In genomic region chr19:46533525-46533924, GRCm38 (mm10) we compare ENCODE assay signal across 9 mouse cellular contexts. TPM values are rescaled to one million over a fixed set of nuclear protein-coding genes. Genes with fewer than 3 reads are reported as not detected.
DNase-seq lines count a peak whose midpoint lies in the region; ATAC-seq lines count a peak whose summit lies in the region.
"Had no signal": no experiment of that assay in that cellular context is flagged by ENCODE, and none has a peak within 500 bp of the region (broad histone marks: within the 10 kb centered on the region; RNA-seq: fewer than 3 reads in every experiment).

No protein-coding gene starts in this region.

- H3K4me3 ChIP-seq in kidney, embryonic 15.5 days (replicated peaks): no peak overlapping the region
- no peak overlapping the region for H3K4me3 ChIP-seq in embryonic facial prominence, embryonic 15.5 days (replicated peaks)
- H3K4me3 ChIP-seq in hindbrain, embryonic 16.5 days (ENCODE audit: low read length): no peak overlapping the region
- no peak overlapping the region for H3K4me3 ChIP-seq in neural tube, embryonic 13.5 days

- WGBS in kidney, embryonic 15.5 days: 30% methylated on average over 5 of the region's 5 CpGs
- 68% methylated on average over 5 of the region's 5 CpGs for WGBS in embryonic facial prominence, embryonic 15.5 days
- 66% methylated on average over 5 of the region's 5 CpGs for WGBS in hindbrain, embryonic 16.5 days
- 50% methylated on average over 5 of the region's 5 CpGs for WGBS in neural tube, embryonic 13.5 days

- peaks cover 5% of the 10 kb centered on the region; the same call in 1 of the 2 replicates for H3K36me3 ChIP-seq in kidney, embryonic 15.5 days
- peaks cover 5% of the 10 kb centered on the region; the same call in 1 of the 2 replicates for H3K36me3 ChIP-seq in embryonic facial prominence, embryonic 15.5 days
- no peaks in the 10 kb centered on the region for H3K36me3 ChIP-seq in hindbrain, embryonic 16.5 days (ENCODE audit: control insufficient read depth, insufficient read depth, low read length)
- H3K36me3 ChIP-seq in neural tube, embryonic 13.5 days: peaks cover 10% of the 10 kb centered on the region

- H3K9me3 ChIP-seq in kidney, embryonic 15.5 days (replicated peaks): no peaks in the 10 kb centered on the region
- no peaks in the 10 kb centered on the region for H3K9me3 ChIP-seq in embryonic facial prominence, embryonic 15.5 days (replicated peaks)
- no peaks in the 10 kb centered on the region for H3K9me3 ChIP-seq in hindbrain, embryonic 16.5 days (ENCODE audit: control insufficient read depth, low read length)
- H3K9me3 ChIP-seq in neural tube, embryonic 13.5 days: no peaks in the 10 kb centered on the region

- no peak overlapping the region for H3K9ac ChIP-seq in kidney, embryonic 15.5 days
- no peak overlapping the region for H3K9ac ChIP-seq in embryonic facial prominence, embryonic 15.5 days
- no peak overlapping the region for H3K9ac ChIP-seq in hindbrain, embryonic 16.5 days (ENCODE audit: low read depth, low read length)
- H3K9ac ChIP-seq in neural tube, embryonic 13.5 days: peak overlapping the region; percentile 19; the same call in 1 of the 2 replicates

- H3K4me2 ChIP-seq in kidney, embryonic 15.5 days: no peak overlapping the region
- H3K4me2 ChIP-seq in embryonic facial prominence, embryonic 15.5 days (replicated peaks): no peak overlapping the region
- no peak overlapping the region for H3K4me2 ChIP-seq in hindbrain, embryonic 16.5 days (ENCODE audit: low read length)
- H3K4me2 ChIP-seq in neural tube, embryonic 13.5 days: no peak overlapping the region

- H3K27me3 ChIP-seq in kidney, embryonic 15.5 days: no peaks in the 10 kb centered on the region
- H3K27me3 ChIP-seq in embryonic facial prominence, embryonic 15.5 days: no peaks in the 10 kb centered on the region
- H3K27me3 ChIP-seq in hindbrain, embryonic 16.5 days (replicated peaks; ENCODE audit: control insufficient read depth, insufficient read depth, low read length): no peaks in the 10 kb centered on the region
- no peaks in the 10 kb centered on the region for H3K27me3 ChIP-seq in neural tube, embryonic 13.5 days

- peaks cover 74% of the 10 kb centered on the region for H3K4me1 ChIP-seq in kidney, embryonic 15.5 days
- H3K4me1 ChIP-seq in embryonic facial prominence, embryonic 15.5 days: peaks cover 54% of the 10 kb centered on the region
- peaks cover 48% of the 10 kb centered on the region for H3K4me1 ChIP-seq in hindbrain, embryonic 16.5 days (ENCODE audit: control insufficient read depth, insufficient read depth, low read depth, low read length)
- H3K4me1 ChIP-seq in neural tube, embryonic 13.5 days (replicated peaks): peaks cover 66% of the 10 kb centered on the region

- DNase-seq in kidney, postnatal 36 days: no peak
- DNase-seq in thymus, postnatal 25 days: no peak
- DNase-seq in retina, postnatal 1 day: no peak
- DNase-seq: cerebellum, postnatal 14 days; lung, postnatal 10 days had no signal

- no peak for ATAC-seq in kidney, embryonic 15.5 days (replicated peaks; ENCODE audit: low FRiP score)
- ATAC-seq in embryonic facial prominence, embryonic 15.5 days (ENCODE audit: insufficient number of reproducible peaks, low FRiP score, low TSS enrichment, low read depth): no peak
- ATAC-seq in hindbrain, embryonic 16.5 days: no peak
- ATAC-seq in neural tube, embryonic 13.5 days (ENCODE audit: low read depth): no peak

- H3K27ac ChIP-seq in kidney, embryonic 15.5 days: peak overlapping the region; percentile 96
- H3K27ac ChIP-seq in embryonic facial prominence, embryonic 15.5 days (replicated peaks): peak overlapping the region; percentile 61; the same call in 1 of the 2 replicates
- H3K27ac ChIP-seq in hindbrain, embryonic 16.5 days (ENCODE audit: low read depth, low read length): 0 out of 2 replicates have a peak overlapping the region, but pooled peaks have one; percentile 27
- H3K27ac ChIP-seq in neural tube, embryonic 13.5 days (replicated peaks): peak overlapping the region; percentile 67

RNA-seq across cellular contexts. Expression of gene Trim8, which starts 32.0 kb away (rescaled TPM):
- 24.6 and 28.7 TPM in 2 replicates for polyA plus RNA-seq in kidney, embryonic 15.5 days (2015; fragmentation: Nextera tagmentation; extraction: Ambion mirVana)
- polyA plus RNA-seq in embryonic facial prominence, embryonic 15.5 days (2015; fragmentation: Nextera tagmentation; extraction: Ambion mirVana): 20.7 and 21.7 TPM in 2 replicates
- 23.4 and 27.6 TPM in 2 replicates for polyA plus RNA-seq in hindbrain, embryonic 16.5 days (2015; fragmentation: Nextera tagmentation; extraction: Ambion mirVana)
- polyA plus RNA-seq in neural tube, embryonic 13.5 days (2015; fragmentation: Nextera tagmentation; extraction: Ambion mirVana): 26.5 and 30.4 TPM in 2 replicates

RNA-seq across cellular contexts. Expression of gene Arl3, which starts 39.5 kb away (rescaled TPM):
- 143 and 145 TPM in 2 replicates for polyA plus RNA-seq in kidney, embryonic 15.5 days (2015; fragmentation: Nextera tagmentation; extraction: Ambion mirVana)
- polyA plus RNA-seq in embryonic facial prominence, embryonic 15.5 days (2015; fragmentation: Nextera tagmentation; extraction: Ambion mirVana): 149 TPM in 2 replicates
- 211 and 247 TPM in 2 replicates for polyA plus RNA-seq in hindbrain, embryonic 16.5 days (2015; fragmentation: Nextera tagmentation; extraction: Ambion mirVana)
- polyA plus RNA-seq in neural tube, embryonic 13.5 days (2015; fragmentation: Nextera tagmentation; extraction: Ambion mirVana): 208 and 217 TPM in 2 replicates

RNA-seq across cellular contexts. Expression of gene Sfxn2, which starts 39.6 kb away (rescaled TPM):
- polyA plus RNA-seq in kidney, embryonic 15.5 days (2015; fragmentation: Nextera tagmentation; extraction: Ambion mirVana): 32.9 and 33.0 TPM in 2 replicates
- 21.8 and 21.9 TPM in 2 replicates for polyA plus RNA-seq in embryonic facial prominence, embryonic 15.5 days (2015; fragmentation: Nextera tagmentation; extraction: Ambion mirVana)
- 9.9 and 10.5 TPM in 2 replicates for polyA plus RNA-seq in hindbrain, embryonic 16.5 days (2015; fragmentation: Nextera tagmentation; extraction: Ambion mirVana)
- 10.6 and 12.9 TPM in 2 replicates for polyA plus RNA-seq in neural tube, embryonic 13.5 days (2015; fragmentation: Nextera tagmentation; extraction: Ambion mirVana)

Comparison
In these comparisons a context has a peak if more than half of its experiments do, and no peak if none do; other contexts are left out.
1. H3K27ac ChIP-seq: peak in every context shown above with its lines; median percentile 96 in kidney, embryonic 15.5 days; 67 in neural tube, embryonic 13.5 days; 61 in embryonic facial prominence, embryonic 15.5 days; 27 in hindbrain, embryonic 16.5 days.